Mouse (Mus musculus): ENCODE results near the gene Rbfox1. TPM values are rescaled to one million over a fixed set of nuclear protein-coding genes. Genes with fewer than 3 reads are reported as not detected.

The Rbfox1 gene
- polyA plus RNA-seq, 1 experiment from 2014 or later, result 2.7 TPM

GRCm38 (mm10) chr16:7212756-7213155 lies 1327.6 kb downstream of the Rbfox1 start:
- ATAC-seq (ENCODE audit: insufficient number of reproducible peaks, insufficient read depth, low FRiP score, low read depth), result no peak
- 61% methylated on average over 4 of the region's 4 CpGs for WGBS
- Histone ChIP-seq H3K4me2 (replicated peaks; ENCODE audit: low read depth, low read length) (no peak overlapping the region), H3K4me1 (ENCODE audit: control insufficient read depth, insufficient read depth, low read length) (no peaks in the 10 kb centered on the region), H3K9me3 (ENCODE audit: control insufficient read depth, low read depth, low read length) (no peaks in the 10 kb centered on the region), H3K9ac (replicated peaks; ENCODE audit: low read depth, low read length) (no peak overlapping the region), H3K27me3 (ENCODE audit: control insufficient read depth, insufficient read depth, low read length) (no peaks in the 10 kb centered on the region), H3K4me3 (ENCODE audit: low read depth, low read length) (no peak overlapping the region), H3K27ac (ENCODE audit: low read length) (no peak overlapping the region), H3K36me3 (ENCODE audit: control insufficient read depth, insufficient read depth, low read length) (no peaks in the 10 kb centered on the region)

DNA sequence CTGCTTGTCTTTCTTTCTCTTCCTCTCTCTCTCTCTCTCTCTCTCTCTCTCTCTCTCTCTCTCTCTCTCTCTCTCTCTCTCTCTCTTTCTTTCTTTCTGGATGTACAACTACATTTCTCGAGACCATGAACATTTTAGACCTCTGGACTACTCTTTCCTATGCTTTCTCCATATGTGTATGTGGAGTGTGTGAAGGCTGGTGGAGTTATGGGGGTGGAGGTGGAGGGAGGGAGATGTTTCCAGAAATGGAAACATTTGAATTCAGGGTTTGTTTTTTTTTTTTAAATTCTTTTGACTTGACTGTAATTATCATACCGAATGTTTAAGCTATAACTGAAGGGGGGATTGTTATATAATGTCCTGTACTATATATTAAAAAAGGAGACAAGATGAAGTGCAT lies 1338.1 kb downstream of the Rbfox1 start:
- no peak overlapping the region for H3K4me3 ChIP-seq (ENCODE audit: low read depth, low read length)
- no peaks in the 10 kb centered on the region for H3K27me3 ChIP-seq (ENCODE audit: control insufficient read depth, insufficient read depth, low read length)
- no peak for ATAC-seq (ENCODE audit: insufficient number of reproducible peaks, insufficient read depth, low FRiP score, low read depth)
- no peak overlapping the region for H3K27ac ChIP-seq (ENCODE audit: low read length)
- 57% methylated on average over 2 of the region's 2 CpGs for WGBS
- H3K9ac ChIP-seq (replicated peaks; ENCODE audit: low read depth, low read length), result no peak overlapping the region
- no peaks in the 10 kb centered on the region for H3K36me3 ChIP-seq (ENCODE audit: control insufficient read depth, insufficient read depth, low read length)
- no peak overlapping the region for H3K4me2 ChIP-seq (replicated peaks; ENCODE audit: low read depth, low read length)
- H3K4me1 ChIP-seq (ENCODE audit: control insufficient read depth, insufficient read depth, low read length), result no peaks in the 10 kb centered on the region
- H3K9me3 ChIP-seq (ENCODE audit: control insufficient read depth, low read depth, low read length), result no peaks in the 10 kb centered on the region

GRCm38 (mm10) chr16:7226000-7226399 lies 1340.8 kb downstream of the Rbfox1 start:
- ATAC-seq (ENCODE audit: insufficient number of reproducible peaks, insufficient read depth, low FRiP score, low read depth), result no peak
- H3K9me3 ChIP-seq (ENCODE audit: control insufficient read depth, low read depth, low read length), result no peaks in the 10 kb centered on the region
- 88% methylated on average over 3 of the region's 3 CpGs for WGBS
- no peaks in the 10 kb centered on the region for H3K27me3 ChIP-seq (ENCODE audit: control insufficient read depth, insufficient read depth, low read length)
- H3K9ac ChIP-seq (replicated peaks; ENCODE audit: low read depth, low read length), result no peak overlapping the region
- no peaks in the 10 kb centered on the region for H3K36me3 ChIP-seq (ENCODE audit: control insufficient read depth, insufficient read depth, low read length)
- no peak overlapping the region for H3K4me2 ChIP-seq (replicated peaks; ENCODE audit: low read depth, low read length)
- H3K27ac ChIP-seq (ENCODE audit: low read length), result no peak overlapping the region
- no peaks in the 10 kb centered on the region for H3K4me1 ChIP-seq (ENCODE audit: control insufficient read depth, insufficient read depth, low read length)
- no peak overlapping the region for H3K4me3 ChIP-seq (ENCODE audit: low read depth, low read length)

DNA sequence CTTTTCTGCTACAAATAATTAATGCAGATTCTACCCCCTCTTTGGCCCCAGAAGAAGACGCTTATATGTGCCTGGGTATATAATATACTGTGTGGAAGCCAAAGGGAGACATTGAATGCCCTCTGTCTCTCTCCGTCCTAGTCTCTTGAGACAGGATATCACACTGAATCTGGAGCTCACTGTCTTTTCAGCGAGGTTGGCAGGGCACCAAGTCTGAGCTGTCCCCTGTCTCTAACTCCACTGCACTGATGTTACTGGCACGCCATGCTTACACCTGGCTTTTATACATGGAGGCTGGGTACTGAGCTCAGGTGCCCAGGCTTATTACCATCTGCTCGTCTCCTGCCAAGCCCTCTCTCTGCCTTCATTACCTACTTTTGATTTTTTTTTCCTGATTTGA lies 1343.1 kb downstream of the Rbfox1 start:
- Histone ChIP-seq H3K9ac (replicated peaks; ENCODE audit: low read depth, low read length) (no peak overlapping the region), H3K4me1 (ENCODE audit: control insufficient read depth, insufficient read depth, low read length) (no peaks in the 10 kb centered on the region), H3K36me3 (ENCODE audit: control insufficient read depth, insufficient read depth, low read length) (no peaks in the 10 kb centered on the region), H3K27me3 (ENCODE audit: control insufficient read depth, insufficient read depth, low read length) (no peaks in the 10 kb centered on the region), H3K4me2 (replicated peaks; ENCODE audit: low read depth, low read length) (no peak overlapping the region), H3K4me3 (ENCODE audit: low read depth, low read length) (no peak overlapping the region), H3K27ac (ENCODE audit: low read length) (no peak overlapping the region), H3K9me3 (ENCODE audit: control insufficient read depth, low read depth, low read length) (no peaks in the 10 kb centered on the region)
- WGBS, result 80% methylated on average over 5 of the region's 5 CpGs
- ATAC-seq (ENCODE audit: insufficient number of reproducible peaks, insufficient read depth, low FRiP score, low read depth), result no peak

GRCm38 (mm10) chr16:7229232-7229631 lies 1344.1 kb downstream of the Rbfox1 start:
- no peak for ATAC-seq (ENCODE audit: insufficient number of reproducible peaks, insufficient read depth, low FRiP score, low read depth)
- H3K4me1 ChIP-seq (ENCODE audit: control insufficient read depth, insufficient read depth, low read length), result no peaks in the 10 kb centered on the region
- WGBS, result 62% methylated on average over 4 of the region's 4 CpGs

GRCm38 (mm10) chr16:7241627-7242026 lies 1356.5 kb downstream of the Rbfox1 start:
- H3K36me3 ChIP-seq (ENCODE audit: control insufficient read depth, insufficient read depth, low read length), result no peaks in the 10 kb centered on the region
- no peak overlapping the region for H3K9ac ChIP-seq (replicated peaks; ENCODE audit: low read depth, low read length)
- H3K27ac ChIP-seq (ENCODE audit: low read length), result no peak overlapping the region
- H3K4me3 ChIP-seq (ENCODE audit: low read depth, low read length), result no peak overlapping the region
- whole genome bisulfite sequencing, result 63% methylated on average over 3 of the region's 3 CpGs
- H3K4me2 ChIP-seq (replicated peaks; ENCODE audit: low read depth, low read length), result no peak overlapping the region
- H3K9me3 ChIP-seq (ENCODE audit: control insufficient read depth, low read depth, low read length), result no peaks in the 10 kb centered on the region
- no peaks in the 10 kb centered on the region for H3K4me1 ChIP-seq (ENCODE audit: control insufficient read depth, insufficient read depth, low read length)
- no peak for ATAC-seq (ENCODE audit: insufficient number of reproducible peaks, insufficient read depth, low FRiP score, low read depth)
- no peaks in the 10 kb centered on the region for H3K27me3 ChIP-seq (ENCODE audit: control insufficient read depth, insufficient read depth, low read length)

More at GRCm38 (mm10) chr16:7229232-7229631, 1344.1 kb downstream of the Rbfox1 start:
- no peak overlapping the region for H3K9ac ChIP-seq (replicated peaks; ENCODE audit: low read depth, low read length)
- no peaks in the 10 kb centered on the region for H3K36me3 ChIP-seq (ENCODE audit: control insufficient read depth, insufficient read depth, low read length)
- H3K9me3 ChIP-seq (ENCODE audit: control insufficient read depth, low read depth, low read length), result no peaks in the 10 kb centered on the region
- H3K4me3 ChIP-seq (ENCODE audit: low read depth, low read length), result no peak overlapping the region
- no peak overlapping the region for H3K27ac ChIP-seq (ENCODE audit: low read length)
- no peaks in the 10 kb centered on the region for H3K27me3 ChIP-seq (ENCODE audit: control insufficient read depth, insufficient read depth, low read length)
- no peak overlapping the region for H3K4me2 ChIP-seq (replicated peaks; ENCODE audit: low read depth, low read length)

DNA sequence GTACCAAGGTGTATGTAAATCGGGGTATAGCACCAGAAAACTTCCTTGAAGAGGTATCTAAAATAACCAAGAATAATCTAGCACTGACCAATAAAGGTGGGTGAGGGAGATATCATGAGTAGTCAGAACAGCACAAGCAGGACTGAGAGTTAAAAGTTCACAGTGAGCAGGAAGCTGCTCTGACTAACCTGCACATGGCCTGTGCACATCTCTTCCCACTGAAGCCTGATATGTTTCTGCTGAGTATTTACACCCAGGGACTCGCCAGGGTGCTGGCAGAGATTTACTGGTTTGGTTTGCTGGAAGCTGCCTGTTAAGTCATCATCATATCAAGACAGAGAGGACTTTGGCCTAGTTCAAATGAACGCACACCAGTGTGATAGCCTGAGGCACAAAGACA lies 1357.3 kb downstream of the Rbfox1 start:
- 78% methylated on average over 3 of the region's 3 CpGs for WGBS
- Histone ChIP-seq H3K4me1 (ENCODE audit: control insufficient read depth, insufficient read depth, low read length) (no peaks in the 10 kb centered on the region), H3K9me3 (ENCODE audit: control insufficient read depth, low read depth, low read length) (no peaks in the 10 kb centered on the region), H3K9ac (replicated peaks; ENCODE audit: low read depth, low read length) (no peak overlapping the region), H3K27ac (ENCODE audit: low read length) (no peak overlapping the region), H3K36me3 (ENCODE audit: control insufficient read depth, insufficient read depth, low read length) (no peaks in the 10 kb centered on the region), H3K4me3 (ENCODE audit: low read depth, low read length) (no peak overlapping the region), H3K4me2 (replicated peaks; ENCODE audit: low read depth, low read length) (no peak overlapping the region), H3K27me3 (ENCODE audit: control insufficient read depth, insufficient read depth, low read length) (no peaks in the 10 kb centered on the region)
- no peak for ATAC-seq (ENCODE audit: insufficient number of reproducible peaks, insufficient read depth, low FRiP score, low read depth)

DNA sequence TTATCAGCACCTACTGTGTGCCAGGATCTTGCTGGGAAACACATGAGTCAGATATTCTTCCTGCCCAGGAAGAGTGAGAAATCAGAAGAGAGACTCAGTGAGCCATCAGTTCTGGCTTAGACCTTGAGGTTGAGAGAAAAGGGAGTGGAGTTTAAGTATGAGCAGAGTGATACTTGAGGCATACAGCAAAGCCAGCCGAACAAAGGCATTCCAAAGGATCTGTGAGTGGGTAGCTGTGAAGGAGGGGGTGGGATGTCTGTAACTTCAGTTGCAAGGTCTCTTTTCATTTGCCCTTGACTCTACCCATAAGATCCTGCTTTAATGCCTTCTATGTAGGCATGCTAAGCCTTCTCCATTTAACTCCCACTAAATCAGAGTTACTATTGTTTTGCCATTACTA lies 1359.2 kb downstream of the Rbfox1 start:
- H3K27me3 ChIP-seq (ENCODE audit: control insufficient read depth, insufficient read depth, low read length), result no peaks in the 10 kb centered on the region
- no peaks in the 10 kb centered on the region for H3K4me1 ChIP-seq (ENCODE audit: control insufficient read depth, insufficient read depth, low read length)
- WGBS, result 61% methylated on average over 1 of the region's 1 CpGs
- ATAC-seq (ENCODE audit: insufficient number of reproducible peaks, insufficient read depth, low FRiP score, low read depth), result no peak
- no peaks in the 10 kb centered on the region for H3K36me3 ChIP-seq (ENCODE audit: control insufficient read depth, insufficient read depth, low read length)
- no peak overlapping the region for H3K27ac ChIP-seq (ENCODE audit: low read length)
- no peak overlapping the region for H3K4me2 ChIP-seq (replicated peaks; ENCODE audit: low read depth, low read length)
- H3K4me3 ChIP-seq (ENCODE audit: low read depth, low read length), result no peak overlapping the region
- H3K9ac ChIP-seq (replicated peaks; ENCODE audit: low read depth, low read length), result no peak overlapping the region
- H3K9me3 ChIP-seq (ENCODE audit: control insufficient read depth, low read depth, low read length), result no peaks in the 10 kb centered on the region

- ATAC-seq (ENCODE audit: insufficient number of reproducible peaks, insufficient read depth, low FRiP score, low read depth), result no peak
- Histone ChIP-seq H3K27ac (ENCODE audit: low read length) (no peak overlapping the region), H3K9me3 (ENCODE audit: control insufficient read depth, low read depth, low read length) (no peaks in the 10 kb centered on the region), H3K27me3 (ENCODE audit: control insufficient read depth, insufficient read depth, low read length) (no peaks in the 10 kb centered on the region), H3K4me1 (ENCODE audit: control insufficient read depth, insufficient read depth, low read length) (no peaks in the 10 kb centered on the region), H3K4me2 (replicated peaks; ENCODE audit: low read depth, low read length) (no peak overlapping the region), H3K4me3 (ENCODE audit: low read depth, low read length) (no peak overlapping the region), H3K36me3 (ENCODE audit: control insufficient read depth, insufficient read depth, low read length) (no peaks in the 10 kb centered on the region), H3K9ac (replicated peaks; ENCODE audit: low read depth, low read length) (no peak overlapping the region)
- 44% methylated on average over 4 of the region's 4 CpGs for WGBS
Observed at GRCm38 (mm10) chr16:7251696-7252095, 1366.5 kb downstream of the Rbfox1 start.
